ENCODE assay signal across 9 mouse cellular contexts in genomic region chr5:37246138-37246910, GRCm38 (mm10). TPM values are rescaled to one million over a fixed set of nuclear protein-coding genes. Genes with fewer than 3 reads are reported as not detected.
A peak's percentile ranks its signal among the peaks of the same experiment; 100 is the strongest.
DNase-seq lines count a peak whose midpoint lies in the region; ATAC-seq and TF ChIP-seq lines count a peak whose summit lies in the region.
"Had no signal": no experiment of that assay in that cellular context is flagged by ENCODE, and none has a peak within 500 bp of the region (broad histone marks: within the 10 kb centered on the region; RNA-seq: fewer than 3 reads in every experiment).

No protein-coding gene starts in this region.

- no peak for DNase-seq in liver, adult 2 months (ENCODE audit: extremely low read depth, low read depth, low spot score)
- no peak for DNase-seq in liver
- DNase-seq in cerebellum, adult 2 months = peak; percentile 52 to 60
- DNase-seq in liver, postnatal 0 days = no peak
- DNase-seq in thymus, postnatal 10 days (ENCODE audit: low spot score in 2 of 2) = peak; percentile 55 to 68
- no peak for DNase-seq in yolk sac, embryonic 10.5 days (ENCODE audit: low spot score)
- DNase-seq in gastrocnemius, postnatal 36 days = no peak

- no peak for TF ChIP-seq POLR2A in liver, adult 2 months (IDR thresholded peaks at IDR 0.05; ENCODE audit: extremely low read depth, insufficient read depth, low read length)
- no peak for TF ChIP-seq POLR2A in cerebellum, adult 2 months (IDR thresholded peaks at IDR 0.05; ENCODE audit: borderline replicate concordance, insufficient read depth, low read length)

- H3K9ac ChIP-seq in liver, adult 2 months (ENCODE audit: low read depth, low read length) = no peak overlapping the region
- no peak overlapping the region for H3K9ac ChIP-seq in heart, embryonic 15.5 days
- H3K9ac ChIP-seq in liver, postnatal 0 days (replicated peaks) = no peak overlapping the region

- 3% methylated on average over 34 of the region's 37 CpGs for WGBS in liver, adult 2 months
- 2% methylated on average over 36 of the region's 37 CpGs for WGBS in cerebellum, adult 2 months
- 1% methylated on average over 36 of the region's 37 CpGs for WGBS in heart, embryonic 15.5 days
- WGBS in liver, postnatal 0 days (ENCODE audit: insufficient replicate concordance) = 3% methylated on average over 27 of the region's 37 CpGs

- TF ChIP-seq EP300 in liver, postnatal 0 days (IDR thresholded peaks at IDR 0.05; ENCODE audit: low read depth) = no peak

- H3K79me2 ChIP-seq in liver, adult 2 months (ENCODE audit: control insufficient read depth, insufficient read depth, low read length) = no peaks in the 10 kb centered on the region

- intact Hi-C loops in gastrocnemius, postnatal 36 days (cut with DNase I) = no loop called here

- H3K4me3 ChIP-seq in liver, adult 2 months (ENCODE audit: insufficient read depth, low read depth, low read length) = peak overlapping the region; percentile 29; the same call in 1 of the 2 replicates
- peak overlapping the region; percentile 80 for H3K4me3 ChIP-seq in cerebellum, adult 2 months (replicated peaks; ENCODE audit: insufficient read depth, low read depth, low read length)
- H3K4me3 ChIP-seq in heart, embryonic 15.5 days = peak overlapping the region; percentile 53
- H3K4me3 ChIP-seq in liver, postnatal 0 days (ENCODE audit: low read depth, low read length) = peak overlapping the region; percentile 19; the same call in 1 of the 2 replicates
- H3K4me3 ChIP-seq: myocyte had no signal

- peak overlapping the region; percentile 73 for H3K4me2 ChIP-seq in heart, embryonic 15.5 days
- peak overlapping the region; percentile 58 for H3K4me2 ChIP-seq in liver, postnatal 0 days (ENCODE audit: low read depth, low read length)

- H3K9me3 ChIP-seq in heart, embryonic 15.5 days (replicated peaks) = no peaks in the 10 kb centered on the region
- H3K9me3 ChIP-seq in liver, postnatal 0 days (ENCODE audit: low read length) = no peaks in the 10 kb centered on the region

- no peak for TF ChIP-seq CTCF in liver, adult 2 months (IDR thresholded peaks at IDR 0.05; ENCODE audit: low read depth, low read length)
- no peak for TF ChIP-seq CTCF in cerebellum, adult 2 months (IDR thresholded peaks at IDR 0.05; ENCODE audit: borderline replicate concordance, insufficient read depth, low read depth, low read length)
- no peak for TF ChIP-seq CTCF in liver, postnatal 0 days (IDR thresholded peaks at IDR 0.05; ENCODE audit: low read depth)

- no peaks in the 10 kb centered on the region for H3K4me1 ChIP-seq in liver, adult 2 months (ENCODE audit: control insufficient read depth, insufficient read depth, low read length)
- peaks cover 33% of the 10 kb centered on the region for H3K4me1 ChIP-seq in cerebellum, adult 2 months (ENCODE audit: control insufficient read depth, insufficient read depth, low read length)
- H3K4me1 ChIP-seq in heart, embryonic 15.5 days (replicated peaks) = peaks cover 25% of the 10 kb centered on the region
- H3K4me1 ChIP-seq in liver, postnatal 0 days (ENCODE audit: insufficient read depth) = 0 out of 2 replicates have a peak, but pooled peaks cover 4% of the 10 kb centered on the region

- H3K27ac ChIP-seq in liver, adult 2 months (replicated peaks; ENCODE audit: insufficient read depth, low read depth, low read length) = no peak overlapping the region
- H3K27ac ChIP-seq in cerebellum, adult 2 months (ENCODE audit: insufficient read depth, low read length) = peak overlapping the region; percentile 93
- peak overlapping the region; percentile 57; the same call in 1 of the 2 replicates for H3K27ac ChIP-seq in heart, embryonic 15.5 days
- H3K27ac ChIP-seq in liver, postnatal 0 days (ENCODE audit: low read depth) = no peak overlapping the region

- 0 out of 2 replicates have a peak, but pooled peaks have one; percentile 10 for ATAC-seq in heart, embryonic 15.5 days (replicated peaks; ENCODE audit: insufficient number of reproducible peaks, insufficient read depth, low FRiP score, low read depth)
- ATAC-seq in liver, postnatal 0 days = no peak

- peaks cover 35% of the 10 kb centered on the region for H3K27me3 ChIP-seq in liver, adult 2 months (ENCODE audit: control insufficient read depth, insufficient read depth, low read length)
- no peaks in the 10 kb centered on the region for H3K27me3 ChIP-seq in cerebellum, adult 2 months (ENCODE audit: control insufficient read depth, insufficient read depth, low read length)
- H3K27me3 ChIP-seq in heart, embryonic 15.5 days = peaks cover 79% of the 10 kb centered on the region
- peaks cover 63% of the 10 kb centered on the region for H3K27me3 ChIP-seq in liver, postnatal 0 days (ENCODE audit: insufficient read depth, low read length)

- H3K36me3 ChIP-seq in liver, adult 2 months (ENCODE audit: control insufficient read depth, insufficient read depth, low read length) = no peaks in the 10 kb centered on the region
- no peaks in the 10 kb centered on the region for H3K36me3 ChIP-seq in heart, embryonic 15.5 days
- no peaks in the 10 kb centered on the region for H3K36me3 ChIP-seq in liver, postnatal 0 days (replicated peaks; ENCODE audit: insufficient read depth, low read length)

RNA-seq across cellular contexts. Expression of gene Crmp1, which starts 4.6 kb away (rescaled TPM):
- not detected in 2 replicates for total RNA-seq in liver, adult 2 months (2014; rRNA removed)
- polyA plus RNA-seq in liver, adult 2 months (2012; rRNA removed) = 0.02 TPM in 1 of 2 replicates, not detected in the other
- polyA plus RNA-seq in cerebellum, adult 2 months (2012; rRNA removed) = 207 and 227 TPM in 2 replicates
- polyA plus RNA-seq in heart, embryonic 15.5 days (2015; fragmentation: Nextera tagmentation; extraction: Ambion mirVana) = 7.5 and 15.9 TPM in 2 replicates
- polyA plus RNA-seq in liver, postnatal 0 days (2015; fragmentation: Nextera tagmentation; extraction: Ambion mirVana) = 0.06 and 0.13 TPM in 2 replicates
- under 1 TPM in 1 of 2 experiments, not detected in 1; 0.38 TPM for total RNA-seq in gastrocnemius, postnatal 36 days (2021)

Comparison
In these comparisons a context has a peak if more than half of its experiments do, and no peak if none do; other contexts are left out.
1. DNase-seq: peak in cerebellum, adult 2 months (2 of 2) and thymus, postnatal 10 days (2 of 2); none in liver, adult 2 months (single experiment), liver (single experiment), liver, postnatal 0 days (single experiment), yolk sac, embryonic 10.5 days (single experiment) and gastrocnemius, postnatal 36 days (0 of 2).
2. H3K27ac ChIP-seq: peak in cerebellum, adult 2 months (single experiment) and heart, embryonic 15.5 days (single experiment); none in liver, adult 2 months (single experiment) and liver, postnatal 0 days (single experiment).
3. H3K4me3 ChIP-seq: peak in every context shown above with its lines; median percentile 80 in cerebellum, adult 2 months; 53 in heart, embryonic 15.5 days; 29 in liver, adult 2 months; 19 in liver, postnatal 0 days.
4. RNA of gene Crmp1, which starts 4.6 kb away (polyA plus RNA-seq): 207 to 227 TPM in cerebellum, adult 2 months; 7.5 to 15.9 TPM in heart, embryonic 15.5 days, 0.06 to 0.13 TPM in liver, postnatal 0 days and 0.02 TPM in liver, adult 2 months; every median in the first group is over 10 times any median in the second.